Mouse (Mus musculus) cerebellum, adult 2 months (tissue): ENCODE measurements around the gene Gm17018. TPM values are rescaled to one million over a fixed set of nuclear protein-coding genes. Genes with fewer than 3 reads are reported as not detected.

ENCODE experiments used
- DNase-seq, 2 experiments: peaks; one replicate each; pipeline ENCODE4 v3.0.0; 2021
- H3K27ac ChIP-seq: fragments of 200-500 bp; 2 replicates; pipeline ENCODE4 v1.5.1; 2012; ENCODE audit warnings: low read length, control low read depth, inconsistent platforms; ENCODE audit not compliant: insufficient read depth
- H3K27me3 ChIP-seq: fragments of 200-500 bp; 2 replicates; pipeline ENCODE4 v1.6.1; 2012; ENCODE audit warnings: inconsistent platforms, mild to moderate bottlenecking, low read length, moderate library complexity; ENCODE audit not compliant: control insufficient read depth, insufficient read depth
- H3K4me1 ChIP-seq: fragments of 200-500 bp; 2 replicates; pipeline ENCODE4 v1.6.1; 2011; ENCODE audit warnings: low read length; ENCODE audit not compliant: control insufficient read depth, insufficient read depth
- H3K4me3 ChIP-seq: fragments of 200-500 bp; replicated peaks from 2 replicates; pipeline ENCODE3; 2011; ENCODE audit warnings: mild to moderate bottlenecking, low read depth, low read length, control low read depth; ENCODE audit not compliant: insufficient read depth
- CTCF ChIP-seq: fragments of 200-500 bp; IDR thresholded peaks from 2 replicates; pipeline ENCODE4 v1.5.1; 2011; ENCODE audit warnings: low read depth, mild to moderate bottlenecking, control low read depth, low read length, moderate library complexity, borderline replicate concordance; ENCODE audit not compliant: insufficient read depth
- POLR2A ChIP-seq: fragments of 200-500 bp; IDR thresholded peaks from 2 replicates; pipeline ENCODE4 v1.6.1; 2011; ENCODE audit warnings: low read length, control low read depth, borderline replicate concordance; ENCODE audit not compliant: insufficient read depth
- WGBS: fragments of 180-500 bp; shearing (Covaris S2); methylation state at CpG from one replicate; pipeline ENCODE4 v1.1.7; 2018; 5-methylcytosine and 5-hydroxymethylcytosine counted together
- polyA plus RNA-seq: library from polyadenylated mRNA; depleted of rRNA; stranded (reverse); fragments of >200 nt; gene quantifications from 2 replicates; pipeline ENCODE4 v1.2.3, GENCODE M21; 2012

The Gm17018 gene
- polyA plus RNA-seq, 1 experiment, result 56.7 TPM

- no peak overlapping the region for H3K4me3 ChIP-seq
- DNase-seq, result no peak
- H3K27me3 ChIP-seq, result no peaks in the 10 kb centered on the region
- TF ChIP-seq POLR2A (no peak), CTCF (no peak)
- whole genome bisulfite sequencing, result 60% methylated on average over 15 of the region's 15 CpGs
- no peaks in the 10 kb centered on the region for H3K4me1 ChIP-seq
- H3K27ac ChIP-seq, result no peak overlapping the region
Observed at GRCm38 (mm10) chr19:45530200-45530995, 30.0 kb upstream of the Gm17018 start.

GRCm38 (mm10) chr19:45531554-45531953 lies 28.9 kb upstream of the Gm17018 start:
- Histone ChIP-seq H3K27ac (no peak overlapping the region), H3K4me3 (no peak overlapping the region), H3K4me1 (0 out of 2 replicates have a peak, but pooled peaks cover 3% of the 10 kb centered on the region), H3K27me3 (no peaks in the 10 kb centered on the region)
- no peak for DNase-seq
- TF ChIP-seq CTCF, result no peak
- TF ChIP-seq POLR2A, result no peak
- WGBS, result 82% methylated on average over 6 of the region's 6 CpGs

GRCm38 (mm10) chr19:45533617-45534016 lies 26.8 kb upstream of the Gm17018 start:
- no peak for TF ChIP-seq POLR2A
- no peak for TF ChIP-seq CTCF
- Histone ChIP-seq H3K4me3 (no peak overlapping the region), H3K27me3 (no peaks in the 10 kb centered on the region), H3K4me1 (0 out of 2 replicates have a peak, but pooled peaks cover 3% of the 10 kb centered on the region), H3K27ac (no peak overlapping the region)
- no peak for DNase-seq
- 38% methylated on average over 7 of the region's 7 CpGs for WGBS

GRCm38 (mm10) chr19:45535214-45535735 lies 25.1 kb upstream of the Gm17018 start:
- H3K4me1 ChIP-seq, result 0 out of 2 replicates have a peak, but pooled peaks cover 3% of the 10 kb centered on the region
- H3K27me3 ChIP-seq, result no peaks in the 10 kb centered on the region
- DNase-seq, result no peak
- no peak overlapping the region for H3K27ac ChIP-seq
- TF ChIP-seq CTCF (no peak), POLR2A (no peak)
- no peak overlapping the region for H3K4me3 ChIP-seq
- WGBS, result 78% methylated on average over 8 of the region's 8 CpGs

- Histone ChIP-seq H3K27ac (no peak overlapping the region), H3K27me3 (no peaks in the 10 kb centered on the region), H3K4me3 (no peak overlapping the region), H3K4me1 (0 out of 2 replicates have a peak, but pooled peaks cover 3% of the 10 kb centered on the region)
- TF ChIP-seq POLR2A (no peak), CTCF (no peak)
- no peak for DNase-seq
- WGBS, result 59% methylated on average over 6 of the region's 6 CpGs
Observed at GRCm38 (mm10) chr19:45535929-45536328, 24.5 kb upstream of the Gm17018 start.

- H3K27me3 ChIP-seq, result no peaks in the 10 kb centered on the region
- H3K27ac ChIP-seq, result no peak overlapping the region
- WGBS, result 55% methylated on average over 1 of the region's 1 CpGs
- peak; percentile 49 to 64 for DNase-seq
- H3K4me3 ChIP-seq, result no peak overlapping the region
- peak; percentile 67 for TF ChIP-seq CTCF
- no peak for TF ChIP-seq POLR2A
- 0 out of 2 replicates have a peak, but pooled peaks cover 3% of the 10 kb centered on the region for H3K4me1 ChIP-seq
Observed at GRCm38 (mm10) chr19:45537505-45537904, 22.9 kb upstream of the Gm17018 start.

GRCm38 (mm10) chr19:45540657-45541408 lies 19.6 kb upstream of the Gm17018 start:
- Histone ChIP-seq H3K27me3 (no peaks in the 10 kb centered on the region), H3K4me1 (no peaks in the 10 kb centered on the region), H3K27ac (no peak overlapping the region), H3K4me3 (peak overlapping the region; percentile 42)
- TF ChIP-seq POLR2A, result no peak
- no peak for TF ChIP-seq CTCF
- WGBS, result 24% methylated on average over 8 of the region's 8 CpGs
- peak in 1 of 2 experiments; percentile 29 for DNase-seq
